Mouse (Mus musculus) hindbrain, embryonic 12.5 days (tissue): ENCODE results near the gene Astl. TPM values are rescaled to one million over a fixed set of nuclear protein-coding genes. Genes with fewer than 3 reads are reported as not detected.

ENCODE experiments used
- ATAC-seq: fragments of 200-750 bp; cut with Nextera tagmentation; 2 replicates; pipeline ENCODE4 v1.8.0; 2017; ENCODE audit warnings: moderate TSS enrichment; ENCODE audit not compliant: low FRiP score
- H3K27ac ChIP-seq: fragments of 300-500 bp; sonication (generic); 2 replicates; pipeline ENCODE4 v1.5.1; 2016; ENCODE audit warnings: mild to moderate bottlenecking
- H3K27me3 ChIP-seq: fragments of 300-500 bp; sonication (generic); 2 replicates; pipeline ENCODE4 v1.6.1; 2016; ENCODE audit warnings: mild to moderate bottlenecking
- H3K36me3 ChIP-seq: fragments of 300-500 bp; sonication (generic); 2 replicates; pipeline ENCODE4 v1.6.1; 2016; ENCODE audit warnings: mild to moderate bottlenecking
- H3K4me1 ChIP-seq: fragments of 300-500 bp; sonication (generic); 2 replicates; pipeline ENCODE4 v1.6.1; 2016
- H3K4me2 ChIP-seq: fragments of 300-500 bp; sonication (generic); replicated peaks from 2 replicates; pipeline ENCODE4 v1.6.1; 2016; ENCODE audit warnings: mild to moderate bottlenecking
- H3K4me3 ChIP-seq: fragments of 300-500 bp; sonication (generic); 2 replicates; pipeline ENCODE4 v1.5.1; 2016; ENCODE audit warnings: mild to moderate bottlenecking
- H3K9ac ChIP-seq: fragments of 300-500 bp; sonication (generic); 2 replicates; pipeline ENCODE4 v1.6.1; 2016; ENCODE audit warnings: mild to moderate bottlenecking, moderate library complexity
- H3K9me3 ChIP-seq: fragments of 300-500 bp; sonication (generic); replicated peaks from 2 replicates; pipeline ENCODE4 v1.6.1; 2016; ENCODE audit warnings: mild to moderate bottlenecking
- WGBS: fragments of 180-500 bp; shearing (Covaris S2); methylation state at CpG from one replicate; pipeline ENCODE4 v1.1.7; 2016; 5-methylcytosine and 5-hydroxymethylcytosine counted together
- polyA plus RNA-seq: library from polyadenylated mRNA; unstranded; fragments of >200 nt; fragmentation: Nextera tagmentation; extraction: Ambion mirVana; gene quantifications from 2 replicates; pipeline ENCODE4 v1.2.1, GENCODE M21; 2016

The Astl gene
- polyA plus RNA-seq, 1 experiment from 2014 or later: not detected

DNA sequence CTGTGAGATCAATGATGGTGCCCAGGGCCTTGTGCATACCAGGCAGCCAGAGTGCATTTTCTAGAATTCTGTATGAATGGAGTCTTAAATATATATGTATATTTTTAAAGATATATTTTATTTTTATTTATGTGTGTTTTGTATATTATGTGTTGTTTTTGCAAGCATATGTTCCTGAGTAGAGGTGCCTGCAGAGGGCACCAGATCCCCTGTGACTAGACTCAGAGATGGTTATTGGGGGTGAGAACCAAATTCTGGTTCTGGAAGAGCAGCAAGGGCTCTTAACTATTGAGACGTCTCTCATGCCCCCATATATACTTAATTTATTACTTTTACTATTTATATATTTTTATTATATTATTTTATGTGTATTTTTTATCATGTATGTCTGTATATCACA, 27.2 kb upstream of the Astl start:
- Histone ChIP-seq H3K9ac (no peak overlapping the region), H3K4me1 (no peaks in the 10 kb centered on the region), H3K9me3 (no peaks in the 10 kb centered on the region), H3K27me3 (no peaks in the 10 kb centered on the region), H3K27ac (no peak overlapping the region), H3K4me3 (no peak overlapping the region), H3K4me2 (no peak overlapping the region), H3K36me3 (no peaks in the 10 kb centered on the region)
- ATAC-seq: no peak
- 89% methylated on average over 1 of the region's 1 CpGs for WGBS

DNA sequence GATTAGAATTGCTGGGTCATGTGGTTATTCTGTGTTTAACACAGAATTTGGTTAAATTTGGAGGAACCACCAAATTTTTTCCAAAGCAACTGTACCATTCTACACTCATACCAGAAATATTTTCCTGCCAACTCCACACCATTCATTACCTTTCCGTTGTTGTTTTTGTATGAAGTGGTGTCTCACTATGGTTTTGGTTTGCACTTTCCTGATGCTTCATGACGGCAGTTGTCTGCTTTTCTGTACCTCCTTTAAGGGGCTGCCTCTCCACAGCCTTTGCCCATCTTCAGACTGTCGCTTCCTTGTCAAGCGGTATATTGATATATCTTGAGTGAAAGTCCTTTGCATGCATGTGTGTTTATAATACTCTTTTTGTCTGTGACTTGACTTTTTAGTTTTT, 25.6 kb upstream of the Astl start:
- Histone ChIP-seq H3K4me3 (no peak overlapping the region), H3K36me3 (no peaks in the 10 kb centered on the region), H3K4me1 (no peaks in the 10 kb centered on the region), H3K9me3 (no peaks in the 10 kb centered on the region), H3K9ac (no peak overlapping the region), H3K4me2 (no peak overlapping the region), H3K27me3 (no peaks in the 10 kb centered on the region), H3K27ac (no peak overlapping the region)
- ATAC-seq: no peak
- WGBS: 93% methylated on average over 4 of the region's 4 CpGs

DNA sequence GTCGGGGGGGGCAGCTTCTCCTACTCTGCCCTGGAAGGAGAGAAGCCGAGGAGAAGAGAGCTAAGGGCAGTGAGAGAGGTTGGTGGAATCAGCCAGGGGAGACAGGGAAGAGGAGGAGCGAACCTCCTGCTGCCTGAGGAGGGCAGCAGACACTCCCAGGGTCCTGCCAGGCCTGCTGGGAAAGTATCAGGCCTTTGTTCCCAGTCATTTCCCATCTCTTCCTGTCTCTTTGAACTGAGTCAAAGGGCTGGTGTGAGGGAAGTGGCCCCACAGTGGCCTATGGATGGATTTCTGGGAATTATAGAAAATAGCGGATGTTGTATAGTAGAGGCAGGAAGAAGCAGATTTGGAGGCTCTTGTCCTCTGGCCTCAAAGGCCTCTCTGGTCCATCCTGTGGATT, 24.6 kb upstream of the Astl start:
- Histone ChIP-seq H3K27me3 (no peaks in the 10 kb centered on the region), H3K9ac (no peak overlapping the region), H3K27ac (no peak overlapping the region), H3K9me3 (no peaks in the 10 kb centered on the region), H3K4me1 (no peaks in the 10 kb centered on the region), H3K4me3 (no peak overlapping the region), H3K4me2 (no peak overlapping the region), H3K36me3 (no peaks in the 10 kb centered on the region)
- no peak for ATAC-seq
- 62% methylated on average over 4 of the region's 4 CpGs for WGBS

- H3K4me2 ChIP-seq: no peak overlapping the region
- no peaks in the 10 kb centered on the region for H3K36me3 ChIP-seq
- no peaks in the 10 kb centered on the region for H3K27me3 ChIP-seq
- no peaks in the 10 kb centered on the region for H3K9me3 ChIP-seq
- H3K4me1 ChIP-seq: no peaks in the 10 kb centered on the region
- 75% methylated on average over 6 of the region's 6 CpGs for WGBS
- no peak overlapping the region for H3K4me3 ChIP-seq
- ATAC-seq: no peak
- H3K9ac ChIP-seq: no peak overlapping the region
- H3K27ac ChIP-seq: no peak overlapping the region
Observed at GRCm38 (mm10) chr2:127314467-127315154, 23.8 kb upstream of the Astl start.

DNA sequence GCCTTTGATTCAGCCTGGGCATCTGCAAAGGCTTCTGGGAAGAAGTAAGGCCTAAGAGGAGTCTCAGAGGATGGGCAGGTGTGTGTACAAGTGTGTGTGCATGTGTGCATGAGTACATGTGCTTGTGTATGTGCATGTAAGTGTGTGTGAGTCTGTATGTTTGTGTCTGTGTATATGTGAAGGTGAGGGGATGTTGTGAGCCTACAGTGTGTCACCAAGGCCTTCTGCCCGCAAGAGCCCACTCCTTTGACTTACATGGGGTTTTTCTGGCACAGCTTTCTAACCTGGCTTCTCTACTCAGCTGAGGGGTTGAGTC, 23.3 kb upstream of the Astl start:
- no peak overlapping the region for H3K4me2 ChIP-seq
- no peak for ATAC-seq
- H3K27me3 ChIP-seq: no peaks in the 10 kb centered on the region
- H3K27ac ChIP-seq: no peak overlapping the region
- H3K9me3 ChIP-seq: no peaks in the 10 kb centered on the region
- no peak overlapping the region for H3K9ac ChIP-seq
- H3K36me3 ChIP-seq: no peaks in the 10 kb centered on the region
- no peaks in the 10 kb centered on the region for H3K4me1 ChIP-seq
- 100% methylated on average over 1 of the region's 1 CpGs for WGBS
- no peak overlapping the region for H3K4me3 ChIP-seq

GRCm38 (mm10) chr2:127316431-127316830, 22.0 kb upstream of the Astl start:
- no peak for ATAC-seq
- WGBS: 80% methylated on average over 5 of the region's 5 CpGs
- Histone ChIP-seq H3K9ac (no peak overlapping the region), H3K27me3 (no peaks in the 10 kb centered on the region), H3K4me1 (no peaks in the 10 kb centered on the region), H3K36me3 (no peaks in the 10 kb centered on the region), H3K27ac (no peak overlapping the region), H3K9me3 (no peaks in the 10 kb centered on the region), H3K4me3 (no peak overlapping the region), H3K4me2 (no peak overlapping the region)

DNA sequence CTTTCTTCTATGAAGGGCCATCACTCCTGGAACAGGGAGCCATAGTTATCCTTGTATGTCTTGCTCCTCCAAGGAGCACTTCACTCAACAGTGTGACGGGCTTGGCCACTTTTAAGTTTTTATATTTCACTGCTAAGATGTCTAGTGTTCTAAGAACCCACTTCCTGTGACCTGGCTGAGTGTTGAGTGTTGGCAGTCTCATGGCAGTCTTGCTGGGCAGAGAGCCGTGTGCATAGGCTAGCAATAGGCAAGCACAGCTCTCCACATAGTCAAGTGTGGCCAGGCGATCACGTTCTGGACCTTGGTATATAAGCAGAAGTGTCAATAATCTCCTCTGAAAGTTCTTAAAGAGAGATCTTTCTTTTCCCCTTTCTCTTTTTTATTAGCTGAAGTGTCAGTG, 20.3 kb upstream of the Astl start:
- no peaks in the 10 kb centered on the region for H3K27me3 ChIP-seq
- 95% methylated on average over 4 of the region's 4 CpGs for WGBS
- H3K9me3 ChIP-seq: no peaks in the 10 kb centered on the region
- no peak overlapping the region for H3K9ac ChIP-seq
- H3K4me1 ChIP-seq: no peaks in the 10 kb centered on the region
- no peak overlapping the region for H3K4me3 ChIP-seq
- no peaks in the 10 kb centered on the region for H3K36me3 ChIP-seq
- H3K4me2 ChIP-seq: no peak overlapping the region
- no peak overlapping the region for H3K27ac ChIP-seq
- ATAC-seq: no peak

- Histone ChIP-seq H3K9ac (no peak overlapping the region), H3K27me3 (no peaks in the 10 kb centered on the region), H3K4me2 (no peak overlapping the region), H3K4me3 (no peak overlapping the region), H3K36me3 (no peaks in the 10 kb centered on the region), H3K4me1 (no peaks in the 10 kb centered on the region), H3K9me3 (no peaks in the 10 kb centered on the region), H3K27ac (no peak overlapping the region)
- ATAC-seq: no peak
- 74% methylated on average over 4 of the region's 4 CpGs for WGBS
Observed at GRCm38 (mm10) chr2:127319071-127319470, 19.4 kb upstream of the Astl start.

- H3K4me3 ChIP-seq: no peak overlapping the region
- H3K27ac ChIP-seq: no peak overlapping the region
- no peak overlapping the region for H3K9ac ChIP-seq
- H3K4me2 ChIP-seq: no peak overlapping the region
- no peaks in the 10 kb centered on the region for H3K4me1 ChIP-seq
- ATAC-seq: no peak
- H3K36me3 ChIP-seq: no peaks in the 10 kb centered on the region
- H3K27me3 ChIP-seq: no peaks in the 10 kb centered on the region
- no peaks in the 10 kb centered on the region for H3K9me3 ChIP-seq
- 84% methylated on average over 6 of the region's 6 CpGs for WGBS
Observed at GRCm38 (mm10) chr2:127322671-127323285, 15.7 kb upstream of the Astl start.

- no peak overlapping the region for H3K4me2 ChIP-seq
- WGBS: 68% methylated on average over 1 of the region's 1 CpGs
- H3K9me3 ChIP-seq: no peaks in the 10 kb centered on the region
- no peak overlapping the region for H3K27ac ChIP-seq
- no peak overlapping the region for H3K4me3 ChIP-seq
- H3K27me3 ChIP-seq: no peaks in the 10 kb centered on the region
- H3K4me1 ChIP-seq: no peaks in the 10 kb centered on the region
- no peak overlapping the region for H3K9ac ChIP-seq
- no peak for ATAC-seq
- no peaks in the 10 kb centered on the region for H3K36me3 ChIP-seq
Observed at GRCm38 (mm10) chr2:127323667-127324066, 14.8 kb upstream of the Astl start.

DNA sequence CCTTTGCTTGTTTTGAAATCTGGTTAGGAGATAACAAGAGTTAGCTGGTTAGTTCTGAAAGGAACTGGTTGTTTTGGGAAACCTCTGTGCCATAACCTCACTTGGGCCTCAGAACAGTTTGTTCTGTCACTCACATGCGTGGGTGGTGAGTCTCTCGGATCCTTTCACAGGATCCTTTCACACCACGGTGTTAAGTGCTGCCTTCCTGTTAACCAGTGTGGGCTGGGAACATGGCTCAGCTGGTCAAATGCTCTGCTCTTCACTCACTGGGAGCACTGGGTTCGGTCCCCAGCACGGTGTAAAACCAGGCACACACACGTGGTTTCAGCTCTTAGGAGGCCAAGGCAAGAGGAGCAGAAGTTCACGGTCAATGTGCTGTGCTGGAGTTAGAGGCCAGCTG, 14.0 kb upstream of the Astl start:
- WGBS: 71% methylated on average over 7 of the region's 7 CpGs
- no peak overlapping the region for H3K4me3 ChIP-seq
- no peaks in the 10 kb centered on the region for H3K9me3 ChIP-seq
- no peak overlapping the region for H3K4me2 ChIP-seq
- no peaks in the 10 kb centered on the region for H3K36me3 ChIP-seq
- H3K4me1 ChIP-seq: no peaks in the 10 kb centered on the region
- no peak for ATAC-seq
- H3K27ac ChIP-seq: no peak overlapping the region
- H3K9ac ChIP-seq: no peak overlapping the region
- H3K27me3 ChIP-seq: no peaks in the 10 kb centered on the region

- Histone ChIP-seq H3K4me3 (no peak overlapping the region), H3K4me1 (no peaks in the 10 kb centered on the region), H3K4me2 (no peak overlapping the region), H3K27ac (no peak overlapping the region), H3K9me3 (no peaks in the 10 kb centered on the region), H3K36me3 (no peaks in the 10 kb centered on the region), H3K9ac (no peak overlapping the region), H3K27me3 (no peaks in the 10 kb centered on the region)
- no peak for ATAC-seq
- WGBS: 76% methylated on average over 12 of the region's 12 CpGs
Observed at GRCm38 (mm10) chr2:127328090-127328851, 10.2 kb upstream of the Astl start.
